Mouse (Mus musculus): ENCODE measurements around the gene Rbm17.
"Not testable (repeated sequence)": the region's sequence is repeated elsewhere in the genome, so short reads cannot be mapped to it uniquely, and the experiment has no call there.

Gene Rbm17

GRCm38 (mm10) chr2:11545380-11545779 is 58.6 kb downstream of the Rbm17 start:
- no peak for DNase-seq (ENCODE audit: low read depth, low spot score)

- no peak for DNase-seq (ENCODE audit: low read depth, low spot score)
Observed at GRCm38 (mm10) chr2:11544342-11544741, 59.6 kb downstream of the Rbm17 start.

- DNase-seq (ENCODE audit: low read depth, low spot score): peak; percentile 35
Observed at GRCm38 (mm10) chr2:11543158-11543557, 60.8 kb downstream of the Rbm17 start.

- peak; percentile 77 for DNase-seq (ENCODE audit: low read depth, low spot score)
Observed at GRCm38 (mm10) chr2:11542640-11543039, 61.3 kb downstream of the Rbm17 start.

GRCm38 (mm10) chr2:11542121-11542520 is 61.8 kb downstream of the Rbm17 start:
- DNase-seq (ENCODE audit: low read depth, low spot score): peak; percentile 36

- not testable (repeated sequence) for DNase-seq (ENCODE audit: low read depth, low spot score)
Observed at GRCm38 (mm10) chr2:11541528-11541927, 62.4 kb downstream of the Rbm17 start.

- DNase-seq (ENCODE audit: low read depth, low spot score): no peak
Observed at GRCm38 (mm10) chr2:11535966-11536365, 68.0 kb downstream of the Rbm17 start.

Measured in CD4-positive, CD25-positive, alpha-beta regulatory T cell, adult 2 months (primary cell).